ENCODE assay signal across 7 mouse cellular contexts in genomic region chr3:65529471-65530215, GRCm38 (mm10). TPM values are rescaled to one million over a fixed set of nuclear protein-coding genes. Genes with fewer than 3 reads are reported as not detected.
DNase-seq lines count a peak whose midpoint lies in the region; ATAC-seq lines count a peak whose summit lies in the region.

No protein-coding gene starts in this region.

- peak overlapping the region; percentile 97; the same call in 1 of the 2 replicates for H3K27ac ChIP-seq in embryonic facial prominence, embryonic 12.5 days
- H3K27ac ChIP-seq in hindbrain, embryonic 13.5 days, result peak overlapping the region; percentile 100
- H3K27ac ChIP-seq in liver, embryonic 13.5 days, result peak overlapping the region; percentile 87; the same call in 1 of the 2 replicates

- no peaks in the 10 kb centered on the region for H3K27me3 ChIP-seq in embryonic facial prominence, embryonic 12.5 days
- no peaks in the 10 kb centered on the region for H3K27me3 ChIP-seq in hindbrain, embryonic 13.5 days
- H3K27me3 ChIP-seq in liver, embryonic 13.5 days, result peaks cover 3% of the 10 kb centered on the region; the same call in 1 of the 2 replicates

- peak overlapping the region; percentile 73 for H3K4me2 ChIP-seq in embryonic facial prominence, embryonic 12.5 days (replicated peaks)
- H3K4me2 ChIP-seq in hindbrain, embryonic 13.5 days, result peak overlapping the region; percentile 77
- H3K4me2 ChIP-seq in liver, embryonic 13.5 days, result peak overlapping the region; percentile 100

- no peaks in the 10 kb centered on the region for H3K9me3 ChIP-seq in embryonic facial prominence, embryonic 12.5 days
- H3K9me3 ChIP-seq in hindbrain, embryonic 13.5 days, result no peaks in the 10 kb centered on the region
- H3K9me3 ChIP-seq in liver, embryonic 13.5 days (replicated peaks), result no peaks in the 10 kb centered on the region

- H3K36me3 ChIP-seq in embryonic facial prominence, embryonic 12.5 days, result peaks cover 3% of the 10 kb centered on the region; the same call in 1 of the 2 replicates
- peaks cover 6% of the 10 kb centered on the region for H3K36me3 ChIP-seq in hindbrain, embryonic 13.5 days
- H3K36me3 ChIP-seq in liver, embryonic 13.5 days, result 0 out of 2 replicates have a peak, but pooled peaks cover 3% of the 10 kb centered on the region

- 3% methylated on average over 19 of the region's 19 CpGs for WGBS in embryonic facial prominence, embryonic 12.5 days
- under 1% methylated on average over 19 of the region's 19 CpGs for WGBS in hindbrain, embryonic 13.5 days
- 3% methylated on average over 19 of the region's 19 CpGs for WGBS in liver, embryonic 13.5 days (ENCODE audit: insufficient replicate concordance)

- peak overlapping the region; percentile 91 for H3K4me3 ChIP-seq in embryonic facial prominence, embryonic 12.5 days
- peak overlapping the region; percentile 94 for H3K4me3 ChIP-seq in hindbrain, embryonic 13.5 days
- peak overlapping the region; percentile 82 for H3K4me3 ChIP-seq in liver, embryonic 13.5 days (replicated peaks)

- DNase-seq in right cerebral cortex, adult 2 months (ENCODE audit: low spot score in 2 of 2), result peak; percentile 43 to 48
- no peak for DNase-seq in right cerebral cortex, postnatal 14 days
- DNase-seq in adrenal gland, adult 2 months, result peak; percentile 81
- no peak for DNase-seq in liver, embryonic 13.5 days
- DNase-seq in retina, adult 2 months (ENCODE audit: low read depth, low spot score), result peak; percentile 16

- H3K9ac ChIP-seq in embryonic facial prominence, embryonic 12.5 days, result peak overlapping the region; percentile 89
- peak overlapping the region; percentile 94 for H3K9ac ChIP-seq in hindbrain, embryonic 13.5 days
- peak overlapping the region; percentile 85 for H3K9ac ChIP-seq in liver, embryonic 13.5 days

- no peak for ATAC-seq in embryonic facial prominence, embryonic 12.5 days (ENCODE audit: insufficient number of reproducible peaks, insufficient read depth, low FRiP score, low TSS enrichment)
- ATAC-seq in hindbrain, embryonic 13.5 days (ENCODE audit: low FRiP score), result peak; percentile 15
- ATAC-seq in liver, embryonic 13.5 days (ENCODE audit: low read depth), result no peak

- H3K4me1 ChIP-seq in embryonic facial prominence, embryonic 12.5 days, result peaks cover 9% of the 10 kb centered on the region; the same call in 1 of the 2 replicates
- H3K4me1 ChIP-seq in hindbrain, embryonic 13.5 days (replicated peaks), result peaks cover 25% of the 10 kb centered on the region
- peaks cover 12% of the 10 kb centered on the region for H3K4me1 ChIP-seq in liver, embryonic 13.5 days (replicated peaks)

RNA-seq across cellular contexts. Expression of gene Tiparp, which starts 1.4 kb away (rescaled TPM):
- 10 to 100 TPM; 14.9 to 19.1 TPM for total RNA-seq in adrenal gland, adult 2 months (2021)
- polyA plus RNA-seq in adrenal gland, adult 2 months (2012; rRNA removed), result 2.9 and 3.2 TPM in 2 replicates
- 34.8 and 37.8 TPM in 2 replicates for polyA plus RNA-seq in embryonic facial prominence, embryonic 12.5 days (2016; fragmentation: Nextera tagmentation; extraction: Ambion mirVana)
- polyA plus RNA-seq in hindbrain, embryonic 13.5 days (2015; fragmentation: Nextera tagmentation; extraction: Ambion mirVana), result 32.7 and 36.0 TPM in 2 replicates
- polyA plus RNA-seq in liver, embryonic 13.5 days (2015; fragmentation: Nextera tagmentation; extraction: Ambion mirVana), result 7.3 and 8.8 TPM in 2 replicates

Comparison
In these comparisons a context has a peak if more than half of its experiments do, and no peak if none do; other contexts are left out.
1. DNase-seq: peak in right cerebral cortex, adult 2 months (2 of 2), adrenal gland, adult 2 months (single experiment) and retina, adult 2 months (single experiment); none in right cerebral cortex, postnatal 14 days (single experiment) and liver, embryonic 13.5 days (single experiment).
2. Peak in every context shown above with its lines, with median percentiles within 50 percentile points of each other: H3K27ac ChIP-seq, H3K4me2 ChIP-seq, H3K4me3 ChIP-seq and H3K9ac ChIP-seq.